Mouse (Mus musculus) lung, postnatal 0 days (tissue): ENCODE measurements at regions not wholly inside any gene's neighbourhood (a gene's known extent, or its start where the extent isn't known, plus 50 kb on each side); places are given as distances from the start of the nearest gene placed in this dataset.

ENCODE experiments used
- ATAC-seq: fragments of 200-750 bp; cut with Nextera tagmentation; 2 replicates; pipeline ENCODE4 v1.8.0; 2017; ENCODE audit warnings: moderate library complexity
- DNase-seq: peaks from one replicate; pipeline ENCODE4 v3.0.0-alpha.2; 2016; ENCODE audit warnings: low spot score
- H3K27ac ChIP-seq: fragments of 300-500 bp; sonication (generic); 2 replicates; pipeline ENCODE4 v1.5.1; 2014; ENCODE audit warnings: antibody characterized with exemption, mild to moderate bottlenecking, low read length, mixed read lengths
- H3K27me3 ChIP-seq: fragments of 300-500 bp; sonication (generic); replicated peaks from 2 replicates; pipeline ENCODE4 v1.6.1; 2014; ENCODE audit warnings: low read length, mixed read lengths; ENCODE audit not compliant: insufficient read depth
- H3K36me3 ChIP-seq: fragments of 300-500 bp; sonication (generic); 2 replicates; pipeline ENCODE4 v1.6.1; 2014; ENCODE audit warnings: low read length, mixed read lengths; ENCODE audit not compliant: insufficient read depth
- H3K4me1 ChIP-seq: fragments of 300-500 bp; sonication (generic); 2 replicates; pipeline ENCODE4 v1.6.1; 2014; ENCODE audit warnings: antibody characterized with exemption, low read depth, low read length, mixed read lengths; ENCODE audit not compliant: insufficient read depth
- H3K4me2 ChIP-seq: fragments of 300-500 bp; sonication (generic); replicated peaks from 2 replicates; pipeline ENCODE4 v1.6.1; 2014; ENCODE audit warnings: low read depth, mild to moderate bottlenecking, low read length, moderate library complexity, mixed read lengths
- H3K4me3 ChIP-seq: fragments of 300-500 bp; sonication (generic); 2 replicates; pipeline ENCODE4 v1.5.1; 2014; ENCODE audit warnings: low read depth, low read length
- H3K9ac ChIP-seq: fragments of 300-500 bp; sonication (generic); replicated peaks from 2 replicates; pipeline ENCODE4 v1.6.1; 2014; ENCODE audit warnings: low read depth, mild to moderate bottlenecking
- H3K9me3 ChIP-seq: fragments of 300-500 bp; sonication (generic); 2 replicates; pipeline ENCODE4 v1.6.1; 2016; ENCODE audit warnings: low read length, mixed read lengths
- CTCF ChIP-seq: IDR thresholded peaks from 2 replicates; pipeline ENCODE4 v1.5.1; 2016; ENCODE audit warnings: antibody characterized with exemption, mild to moderate bottlenecking
- EP300 ChIP-seq: IDR thresholded peaks from 2 replicates; pipeline ENCODE4 v1.6.1; 2016; ENCODE audit warnings: antibody characterized with exemption, mild to moderate bottlenecking, control low read depth
- WGBS: fragments of 180-500 bp; shearing (Covaris S2); extraction: QIAGEN DNeasy Blood & Tissue Kit; methylation state at CpG from one replicate; pipeline ENCODE4 v1.1.7; 2014; 5-methylcytosine and 5-hydroxymethylcytosine counted together

DNA sequence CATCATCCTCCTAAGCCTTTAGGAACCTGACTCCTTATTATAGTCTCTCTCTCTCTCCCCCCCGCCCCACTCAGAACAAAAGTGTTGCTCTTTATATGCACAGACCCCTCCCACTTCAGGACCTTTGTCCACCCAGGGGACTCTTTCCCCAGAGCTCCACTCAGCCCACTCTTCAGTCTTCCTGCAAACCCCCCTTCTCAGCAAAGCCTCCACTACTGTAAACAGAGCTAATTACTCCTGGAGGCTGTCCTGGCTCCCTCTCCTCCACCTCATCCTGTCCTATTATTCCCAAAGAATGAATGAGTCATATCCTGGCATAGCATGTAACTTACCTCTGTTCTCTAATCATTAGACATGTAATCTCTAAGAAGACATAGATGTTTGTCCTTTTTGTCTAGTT, 82.8 kb upstream of the Galnt15 start:
- H3K9ac ChIP-seq: no peak overlapping the region
- WGBS: 25% methylated on average over 1 of the region's 1 CpGs
- H3K27ac ChIP-seq: 0 out of 2 replicates have a peak overlapping the region, but pooled peaks have one; percentile 54
- no peaks in the 10 kb centered on the region for H3K9me3 ChIP-seq
- no peaks in the 10 kb centered on the region for H3K27me3 ChIP-seq
- ATAC-seq (peak; percentile 85), DNase-seq (peak; percentile 70)
- no peaks in the 10 kb centered on the region for H3K36me3 ChIP-seq
- H3K4me1 ChIP-seq: no peaks in the 10 kb centered on the region
- H3K4me3 ChIP-seq: no peak overlapping the region
- no peak overlapping the region for H3K4me2 ChIP-seq
- peak; percentile 75 for TF ChIP-seq EP300
- TF ChIP-seq CTCF: no peak

DNA sequence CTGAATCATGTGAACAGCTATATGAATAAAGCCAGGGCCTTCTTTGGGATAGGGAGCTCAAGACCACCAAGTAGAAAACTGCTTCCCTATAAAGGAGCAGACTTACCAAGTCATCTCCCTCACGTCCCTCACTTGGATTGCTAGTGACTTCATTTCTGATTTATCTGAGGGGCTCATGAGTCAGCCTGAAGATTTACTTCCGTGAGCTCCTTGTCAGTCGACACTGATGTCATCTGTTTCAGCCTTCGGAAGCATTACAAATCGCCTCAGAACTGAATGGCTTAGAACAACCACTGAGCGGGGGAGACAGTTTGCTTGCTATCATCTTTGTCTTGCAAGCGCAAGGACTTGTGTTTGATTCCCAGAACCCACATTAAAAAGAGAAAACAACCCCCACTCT, 81.5 kb upstream of the Galnt15 start:
- ATAC-seq: peak; percentile 49
- 38% methylated on average over 7 of the region's 7 CpGs for WGBS
- Histone ChIP-seq H3K4me1 (no peaks in the 10 kb centered on the region), H3K27ac (no peak overlapping the region), H3K27me3 (no peaks in the 10 kb centered on the region), H3K4me3 (no peak overlapping the region), H3K9me3 (no peaks in the 10 kb centered on the region), H3K4me2 (no peak overlapping the region), H3K36me3 (no peaks in the 10 kb centered on the region), H3K9ac (no peak overlapping the region)
- TF ChIP-seq CTCF: no peak
- TF ChIP-seq EP300: no peak
- DNase-seq: peak; percentile 57

DNA sequence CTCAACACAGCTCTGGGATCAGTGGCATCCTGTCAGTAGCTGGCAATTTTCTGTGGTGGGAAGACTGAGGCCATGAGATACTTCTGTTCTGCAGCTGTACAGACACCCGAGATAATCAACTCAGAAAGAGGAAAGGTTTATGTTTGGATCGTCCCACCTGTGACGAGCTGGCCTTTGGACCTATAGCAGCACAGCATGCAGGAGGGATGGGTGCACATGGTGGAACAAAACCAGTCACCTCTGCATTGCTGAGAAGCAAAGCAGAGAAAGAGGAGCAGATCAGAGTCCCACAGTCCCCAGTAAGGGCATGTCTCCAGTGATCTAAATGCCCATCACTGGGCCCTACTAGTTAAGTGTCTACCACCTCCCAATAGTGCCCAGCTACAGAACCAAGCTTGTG, 76.9 kb upstream of the Galnt15 start:
- no peaks in the 10 kb centered on the region for H3K27me3 ChIP-seq
- no peak overlapping the region for H3K9ac ChIP-seq
- ATAC-seq: no peak
- H3K9me3 ChIP-seq: no peaks in the 10 kb centered on the region
- DNase-seq: no peak
- WGBS: 71% methylated on average over 3 of the region's 3 CpGs
- H3K4me3 ChIP-seq: no peak overlapping the region
- H3K27ac ChIP-seq: no peak overlapping the region
- no peaks in the 10 kb centered on the region for H3K4me1 ChIP-seq
- no peak overlapping the region for H3K4me2 ChIP-seq
- TF ChIP-seq CTCF (no peak), EP300 (no peak)
- no peaks in the 10 kb centered on the region for H3K36me3 ChIP-seq

DNA sequence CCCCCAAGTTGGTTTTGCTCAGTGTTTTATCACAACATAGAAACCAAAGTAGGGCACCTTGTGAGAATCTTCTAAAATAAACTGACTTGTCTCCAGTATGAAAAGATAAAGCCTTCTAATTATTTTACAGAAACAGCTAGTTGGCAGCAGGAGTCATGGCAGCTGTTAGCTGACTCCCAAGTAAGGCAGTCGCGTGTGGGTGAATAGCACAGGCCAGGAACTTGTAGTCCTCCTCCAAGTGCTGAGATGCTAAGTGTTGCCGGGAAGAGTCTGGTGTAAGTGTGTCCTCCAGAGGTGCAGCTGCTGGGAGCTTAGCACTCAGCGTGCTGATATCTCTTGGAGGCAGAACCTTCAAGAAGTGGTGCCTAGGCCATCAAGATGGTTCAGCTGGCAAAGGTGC, 75.0 kb upstream of the Galnt15 start:
- Histone ChIP-seq H3K27ac (no peak overlapping the region), H3K4me1 (no peaks in the 10 kb centered on the region), H3K36me3 (no peaks in the 10 kb centered on the region), H3K27me3 (no peaks in the 10 kb centered on the region), H3K9ac (no peak overlapping the region), H3K4me3 (no peak overlapping the region), H3K4me2 (no peak overlapping the region), H3K9me3 (no peaks in the 10 kb centered on the region)
- ATAC-seq (no peak), DNase-seq (no peak)
- TF ChIP-seq EP300 (no peak), CTCF (no peak)
- 68% methylated on average over 4 of the region's 4 CpGs for WGBS

DNA sequence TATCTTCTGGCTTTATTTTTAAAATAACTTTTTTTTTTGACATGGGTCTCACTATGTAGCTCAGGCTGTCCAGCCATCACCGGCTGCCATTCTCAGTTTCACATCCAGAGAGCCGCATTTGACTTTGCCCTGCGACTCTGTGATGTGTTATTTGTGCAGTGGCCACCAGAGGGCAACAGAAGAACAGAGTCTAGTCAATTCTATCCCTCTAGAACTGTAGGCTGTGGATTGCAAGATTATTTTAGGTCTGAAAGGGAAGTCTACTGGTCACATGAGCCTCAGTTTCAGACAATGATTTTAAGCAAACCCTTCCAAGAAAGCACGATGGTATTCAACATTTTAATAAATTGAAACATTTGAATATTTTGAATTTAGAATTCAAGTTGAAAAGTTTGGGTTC, 73.8 kb upstream of the Galnt15 start:
- H3K27me3 ChIP-seq: no peaks in the 10 kb centered on the region
- H3K27ac ChIP-seq: no peak overlapping the region
- H3K4me2 ChIP-seq: no peak overlapping the region
- 2% methylated on average over 4 of the region's 4 CpGs for WGBS
- H3K4me1 ChIP-seq: no peaks in the 10 kb centered on the region
- peak; percentile 94 for TF ChIP-seq CTCF
- no peak for TF ChIP-seq EP300
- no peak overlapping the region for H3K4me3 ChIP-seq
- H3K9me3 ChIP-seq: no peaks in the 10 kb centered on the region
- DNase-seq (peak; percentile 88), ATAC-seq (peak; percentile 66)
- H3K9ac ChIP-seq: no peak overlapping the region
- H3K36me3 ChIP-seq: no peaks in the 10 kb centered on the region

DNA sequence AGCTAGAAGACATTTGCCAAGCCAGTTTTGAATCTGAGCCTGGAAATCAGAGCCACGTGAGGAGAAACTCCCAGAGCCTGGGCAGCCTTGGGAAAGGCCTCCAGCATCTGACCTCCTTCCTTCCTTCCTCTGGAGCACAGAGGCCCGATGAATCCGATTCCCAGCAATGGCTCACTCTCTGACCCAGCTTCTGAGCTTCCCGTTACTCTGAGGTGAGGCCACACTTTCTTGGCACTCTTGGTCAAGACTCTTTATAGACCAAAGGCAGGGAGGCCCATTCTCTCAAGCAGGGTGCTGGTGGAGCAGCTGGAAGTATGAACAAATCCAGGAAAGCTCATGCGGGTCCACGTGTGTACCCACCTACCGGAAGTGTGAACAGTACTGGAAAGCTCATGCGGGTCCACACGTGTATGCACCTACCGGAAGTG, 71.6 kb upstream of the Galnt15 start:
- DNase-seq: no peak
- 71% methylated on average over 10 of the region's 10 CpGs for WGBS
- H3K4me1 ChIP-seq: peaks cover 5% of the 10 kb centered on the region; the same call in 1 of the 2 replicates

More for the DNA sequence above, 71.6 kb upstream of the Galnt15 start:
- no peak overlapping the region for H3K4me2 ChIP-seq
- H3K27ac ChIP-seq: no peak overlapping the region
- TF ChIP-seq EP300 (no peak), CTCF (no peak)
- no peak for ATAC-seq
- H3K4me3 ChIP-seq: no peak overlapping the region
- H3K9me3 ChIP-seq: no peaks in the 10 kb centered on the region
- H3K9ac ChIP-seq: no peak overlapping the region
- no peaks in the 10 kb centered on the region for H3K36me3 ChIP-seq
- no peaks in the 10 kb centered on the region for H3K27me3 ChIP-seq
